Mouse (Mus musculus): Measurements from ENCODE around the gene Gm45623. TPM values are rescaled to one million over a fixed set of nuclear protein-coding genes. Genes with fewer than 3 reads are reported as not detected.

Gene Gm45623
- polyA plus RNA-seq (2014; fragmentation: Illumina TruSeq; extraction: RNeasy Lipid Tissue Mini Kit (QIAGEN cat#74804); ENCODE audit: insufficient read depth, low read depth, low replicate concordance), result not detected

GRCm38 (mm10) chr13:56753192-56753951, at the start of gene Gm45623:
Gene Gm45623 (minus strand): TSS chr13:56753827.

GRCm38 (mm10) chr13:56702469-56703221, 51.0 kb downstream of the Gm45623 start, which contains the start of gene Smad5:
Gene Smad5 (plus strand): TSS chr13:56703010.

Other genes starting within 250 kb of the Gm45623 start
- gene Fbxl21, start 231.4 kb downstream of the Gm45623 start, polyA plus RNA-seq (2014; fragmentation: Illumina TruSeq; extraction: RNeasy Lipid Tissue Mini Kit (QIAGEN cat#74804); ENCODE audit: insufficient read depth, low read depth, low replicate concordance), result 0.72 TPM
- not detected for gene Lect2, start 205.3 kb downstream of the Gm45623 start, polyA plus RNA-seq (2014; fragmentation: Illumina TruSeq; extraction: RNeasy Lipid Tissue Mini Kit (QIAGEN cat#74804); ENCODE audit: insufficient read depth, low read depth, low replicate concordance)
- 38.4 TPM for gene Tgfbi, start 144.3 kb downstream of the Gm45623 start, polyA plus RNA-seq (2014; fragmentation: Illumina TruSeq; extraction: RNeasy Lipid Tissue Mini Kit (QIAGEN cat#74804); ENCODE audit: insufficient read depth, low read depth, low replicate concordance)
- 18.2 TPM for gene Smad5, start 50.8 kb downstream of the Gm45623 start, polyA plus RNA-seq (2014; fragmentation: Illumina TruSeq; extraction: RNeasy Lipid Tissue Mini Kit (QIAGEN cat#74804); ENCODE audit: insufficient read depth, low read depth, low replicate concordance)
- not detected for gene Trpc7, start 142.2 kb upstream of the Gm45623 start, polyA plus RNA-seq (2014; fragmentation: Illumina TruSeq; extraction: RNeasy Lipid Tissue Mini Kit (QIAGEN cat#74804); ENCODE audit: insufficient read depth, low read depth, low replicate concordance)

Data from lung, adult 10 weeks (tissue).